Mouse (Mus musculus): ENCODE results near the gene Dnajc13.

DNA sequence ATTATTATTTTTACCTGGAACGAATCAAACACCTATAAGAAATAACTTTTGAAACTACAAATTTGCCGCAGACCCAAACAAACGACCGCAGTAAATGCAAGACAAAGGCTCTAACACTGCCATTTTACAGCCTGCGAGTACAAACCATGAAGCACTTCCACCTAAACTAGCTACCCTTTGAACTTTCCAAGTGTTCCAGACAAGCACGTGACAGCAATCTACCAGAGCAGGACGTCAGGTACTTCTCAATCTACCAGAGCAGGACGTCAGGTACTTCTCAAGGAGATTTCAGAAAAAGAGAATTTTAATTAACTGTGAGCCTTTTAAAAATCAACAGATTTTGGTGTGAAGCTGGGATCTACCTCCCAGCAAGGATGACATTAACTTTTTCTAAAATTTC, 11.6 kb downstream of the Dnajc13 start:
- TF ChIP-seq CTCF (IDR thresholded peaks at IDR 0.05; ENCODE audit: low read depth), result no peak
- TF ChIP-seq EP300 (optimal IDR thresholded peaks at IDR 0.05), result no peak
